Mouse (Mus musculus): ENCODE data around the gene Methig1.

- TF ChIP-seq CTCF (IDR thresholded peaks at IDR 0.05; ENCODE audit: extremely low read depth, insufficient read length, insufficient replicate concordance, low read depth, low read length) (no peak), POLR2A (IDR thresholded peaks at IDR 0.05; ENCODE audit: low read depth, low read length) (no peak)
Measured at GRCm38 (mm10) chr15:100319884-100320283, 33.1 kb upstream of the Methig1 start.
